Mouse (Mus musculus) limb, embryonic 13.5 days (tissue): ENCODE data around the gene Nsl1. TPM values are rescaled to one million over a fixed set of nuclear protein-coding genes. Genes with fewer than 3 reads are reported as not detected.
"Not testable (repeated sequence)": the region's sequence is repeated elsewhere in the genome, so short reads cannot be mapped to it uniquely, and the experiment has no call there.

Source experiments
- ATAC-seq: fragments of 200-750 bp; cut with Nextera tagmentation; 2 replicates; pipeline ENCODE4 v1.8.0; 2017; ENCODE audit warnings: low read depth, moderate number of reproducible peaks, moderate TSS enrichment; ENCODE audit not compliant: low FRiP score
- H3K27ac ChIP-seq: fragments of 300-500 bp; sonication (generic); 2 replicates; pipeline ENCODE4 v1.5.1; 2015; ENCODE audit warnings: inconsistent platforms, mild to moderate bottlenecking, moderate library complexity
- H3K27me3 ChIP-seq: fragments of 300-500 bp; sonication (generic); 2 replicates; pipeline ENCODE4 v1.6.1; 2015; ENCODE audit warnings: mild to moderate bottlenecking, inconsistent platforms
- H3K36me3 ChIP-seq: fragments of 300-500 bp; sonication (generic); 2 replicates; pipeline ENCODE4 v1.6.1; 2015; ENCODE audit warnings: inconsistent platforms, mild to moderate bottlenecking, moderate library complexity
- H3K4me1 ChIP-seq: fragments of 300-500 bp; sonication (generic); 2 replicates; pipeline ENCODE4 v1.6.1; 2015; ENCODE audit warnings: inconsistent platforms
- H3K4me2 ChIP-seq: fragments of 300-500 bp; sonication (generic); replicated peaks from 2 replicates; pipeline ENCODE4 v1.6.1; 2015; ENCODE audit warnings: inconsistent platforms, mild to moderate bottlenecking, moderate library complexity
- H3K4me3 ChIP-seq: fragments of 300-500 bp; sonication (generic); 2 replicates; pipeline ENCODE4 v1.5.1; 2015; ENCODE audit warnings: moderate library complexity, mild to moderate bottlenecking, inconsistent platforms
- H3K9ac ChIP-seq: fragments of 300-500 bp; sonication (generic); 2 replicates; pipeline ENCODE4 v1.6.1; 2015; ENCODE audit warnings: mild to moderate bottlenecking, inconsistent platforms
- H3K9me3 ChIP-seq: fragments of 300-500 bp; sonication (generic); 2 replicates; pipeline ENCODE4 v1.6.1; 2016; ENCODE audit warnings: inconsistent platforms
- WGBS: fragments of 180-500 bp; shearing (Covaris S2); methylation state at CpG from one replicate; pipeline ENCODE4 v1.1.7; 2015; 5-methylcytosine and 5-hydroxymethylcytosine counted together
- polyA plus RNA-seq: library from polyadenylated mRNA; unstranded; fragments of >200 nt; fragmentation: Nextera tagmentation; extraction: Ambion mirVana; gene quantifications from 2 replicates; pipeline ENCODE4 v1.2.1, GENCODE M21; 2015

The Nsl1 gene
- 22.8 and 24.2 TPM in 2 replicates for polyA plus RNA-seq

DNA sequence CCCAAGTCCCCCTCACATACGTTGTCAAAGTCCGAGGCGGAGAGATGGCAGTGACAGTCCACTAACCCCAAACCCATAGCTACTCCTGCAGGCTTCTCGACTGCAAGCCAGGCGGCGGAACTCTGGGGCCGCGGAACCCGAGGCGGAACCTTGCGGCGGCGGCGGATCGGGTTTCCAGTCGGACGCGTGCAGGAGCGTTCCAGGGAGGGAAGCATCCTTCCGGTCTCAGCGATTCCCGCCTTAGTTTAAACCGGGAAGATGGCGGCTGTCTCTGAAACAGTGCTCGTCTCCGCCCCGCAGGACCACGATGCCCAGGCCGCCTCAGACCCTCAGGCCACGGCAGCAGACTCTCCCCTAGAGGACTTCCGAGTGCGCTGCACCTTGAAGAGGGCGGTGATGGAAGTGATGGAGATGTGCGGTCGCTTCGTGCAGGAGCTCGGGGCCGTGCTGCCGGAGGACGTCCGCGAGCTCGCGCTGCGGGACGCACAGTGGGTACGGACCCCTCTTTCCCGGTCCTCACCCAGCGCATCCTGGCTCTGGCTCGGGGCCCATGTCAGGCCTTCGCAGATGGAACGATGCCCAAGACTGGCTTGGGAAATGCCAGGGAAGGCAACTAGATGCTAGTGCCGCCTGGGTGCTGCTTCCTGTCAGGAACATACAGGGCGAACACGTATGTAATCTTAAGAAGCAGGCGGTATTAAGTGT lies at the start of gene Nsl1, which contains the start of gene Tatdn3:
Gene Nsl1, plus strand, starts transcription at position 232 of the 705 bp plus-strand sequence.
Gene Tatdn3, minus strand, starts transcription at position 152 of the 705 bp plus-strand sequence.
- Histone ChIP-seq H3K4me2 (peak within 1 kb of the TSS; percentile 87), H3K36me3 (peaks cover 24% of the 10 kb centered on the region), H3K4me3 (peak within 1 kb of the TSS; percentile 86), H3K27me3 (no peaks in the 10 kb centered on the region), H3K9ac (peak within 1 kb of the TSS; percentile 89), H3K4me1 (peaks cover 20% of the 10 kb centered on the region), H3K9me3 (no peaks in the 10 kb centered on the region), H3K27ac (peak within 1 kb of the TSS; percentile 69)
- ATAC-seq: peak; percentile 86
- under 1% methylated on average over 56 of the region's 56 CpGs for WGBS

DNA sequence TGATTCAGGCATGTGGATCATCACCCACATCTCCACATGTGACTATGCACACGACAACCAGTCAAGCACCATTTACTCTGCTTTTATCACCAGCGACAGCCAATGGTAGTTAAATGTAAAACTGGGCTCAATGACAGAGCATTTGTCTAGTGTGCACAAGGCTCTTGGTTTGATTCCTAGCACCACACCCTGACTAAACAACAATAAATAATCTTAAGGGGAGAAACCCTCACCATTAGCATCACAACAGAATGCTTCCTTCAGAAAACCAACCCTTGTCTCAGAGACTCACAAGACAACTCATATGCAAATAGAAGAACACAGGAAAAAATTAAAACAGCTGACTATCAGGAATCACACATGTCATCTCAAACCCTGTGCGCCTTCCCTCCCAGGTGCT lies 48.5 kb upstream of the Nsl1 start:
- Histone ChIP-seq H3K4me3 (no peak overlapping the region), H3K4me2 (no peak overlapping the region), H3K27me3 (no peaks in the 10 kb centered on the region), H3K27ac (no peak overlapping the region), H3K9me3 (no peaks in the 10 kb centered on the region), H3K9ac (no peak overlapping the region), H3K36me3 (peaks cover 54% of the 10 kb centered on the region), H3K4me1 (no peaks in the 10 kb centered on the region)
- no peak for ATAC-seq
- 92% methylated on average over 3 of the region's 3 CpGs for WGBS

DNA sequence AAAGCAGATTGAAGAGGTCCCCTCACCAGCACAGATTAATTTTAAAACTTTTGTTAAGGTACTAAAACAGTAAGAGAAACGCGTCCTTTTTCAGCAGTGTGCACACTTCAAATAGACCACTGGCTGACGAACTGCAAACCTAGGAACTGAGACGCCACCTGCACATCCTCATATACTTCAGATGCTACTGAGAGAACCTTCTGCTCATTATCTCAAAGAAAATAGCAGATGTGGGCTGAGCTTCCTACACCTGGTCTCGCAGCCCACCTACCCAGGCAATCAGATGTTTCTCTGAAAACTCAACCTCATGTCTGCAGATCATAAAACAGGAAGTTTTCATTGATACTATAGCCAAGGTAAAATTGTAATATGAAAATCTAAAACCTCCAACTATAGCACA lies 43.0 kb upstream of the Nsl1 start:
- Histone ChIP-seq H3K9ac (no peak overlapping the region), H3K4me3 (no peak overlapping the region), H3K27me3 (no peaks in the 10 kb centered on the region), H3K27ac (no peak overlapping the region), H3K4me1 (peaks cover 5% of the 10 kb centered on the region; the same call in 1 of the 2 replicates), H3K9me3 (no peaks in the 10 kb centered on the region), H3K36me3 (peaks cover 11% of the 10 kb centered on the region), H3K4me2 (no peak overlapping the region)
- ATAC-seq: no peak
- WGBS: 88% methylated on average over 5 of the region's 5 CpGs

DNA sequence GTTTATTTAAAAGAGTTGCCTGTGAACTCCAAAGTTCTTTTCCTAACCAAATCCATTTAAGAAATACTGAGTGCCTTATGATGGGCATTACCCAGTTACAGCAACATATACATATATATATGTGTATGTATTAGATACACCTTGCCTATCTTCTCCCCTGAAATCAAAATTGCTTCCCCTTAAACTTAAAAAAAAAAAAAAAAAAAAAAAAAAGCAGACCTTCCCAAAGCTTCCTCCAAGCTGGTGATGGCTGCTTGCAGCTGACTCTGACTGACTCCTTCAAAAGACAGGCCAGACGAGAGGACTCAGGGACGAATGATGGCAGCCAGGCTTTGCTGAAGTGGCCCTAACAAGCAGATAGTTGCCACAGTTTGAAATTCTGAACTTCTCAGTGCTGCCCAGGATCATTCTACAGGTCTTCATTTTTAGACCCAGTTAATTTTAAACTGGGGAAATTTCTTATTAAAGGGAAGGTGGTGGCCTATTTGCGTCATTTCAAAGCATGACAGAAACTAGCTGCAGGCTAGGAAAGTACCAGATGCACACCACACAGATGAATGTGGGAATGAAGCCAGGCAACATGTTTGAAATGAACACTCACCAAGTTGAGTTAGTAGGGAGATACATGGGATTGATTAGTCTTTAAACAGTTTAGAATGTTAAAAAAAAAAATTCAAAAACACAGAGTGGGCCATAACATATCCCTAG lies 42.4 kb upstream of the Nsl1 start:
- 75% methylated on average over 3 of the region's 3 CpGs for WGBS
- no peak overlapping the region for H3K4me2 ChIP-seq

DNA sequence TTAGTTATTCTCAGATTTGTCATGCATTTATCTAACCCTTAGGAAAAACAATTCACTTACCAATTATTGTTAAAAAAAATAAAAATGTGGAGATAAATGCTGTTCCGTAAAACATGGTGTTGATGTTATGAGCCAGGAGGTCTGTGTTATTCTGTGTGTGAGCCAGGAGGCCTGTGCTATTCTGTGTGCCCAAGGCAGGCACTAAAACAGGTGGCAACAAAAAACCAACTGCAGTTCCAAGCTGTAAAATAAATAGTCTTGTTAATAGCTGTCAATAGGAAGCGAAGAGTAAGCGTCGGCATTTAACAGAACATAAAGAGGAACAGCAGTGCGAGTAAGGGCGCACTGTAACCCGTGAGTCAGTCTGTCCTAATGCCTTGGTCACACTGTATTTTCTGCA lies 41.8 kb upstream of the Nsl1 start:
- no peaks in the 10 kb centered on the region for H3K27me3 ChIP-seq
- no peak overlapping the region for H3K4me2 ChIP-seq
- no peak for ATAC-seq
- H3K27ac ChIP-seq: no peak overlapping the region
- H3K36me3 ChIP-seq: peaks cover 5% of the 10 kb centered on the region
- H3K9ac ChIP-seq: no peak overlapping the region
- H3K9me3 ChIP-seq: no peaks in the 10 kb centered on the region
- 54% methylated on average over 7 of the region's 7 CpGs for WGBS
- H3K4me3 ChIP-seq: no peak overlapping the region
- H3K4me1 ChIP-seq: peaks cover 11% of the 10 kb centered on the region

More for the DNA sequence above, 42.4 kb upstream of the Nsl1 start:
- Histone ChIP-seq H3K9me3 (no peaks in the 10 kb centered on the region), H3K36me3 (peaks cover 5% of the 10 kb centered on the region), H3K27ac (no peak overlapping the region), H3K4me3 (no peak overlapping the region), H3K9ac (no peak overlapping the region), H3K4me1 (peaks cover 10% of the 10 kb centered on the region), H3K27me3 (no peaks in the 10 kb centered on the region)
- ATAC-seq: no peak

DNA sequence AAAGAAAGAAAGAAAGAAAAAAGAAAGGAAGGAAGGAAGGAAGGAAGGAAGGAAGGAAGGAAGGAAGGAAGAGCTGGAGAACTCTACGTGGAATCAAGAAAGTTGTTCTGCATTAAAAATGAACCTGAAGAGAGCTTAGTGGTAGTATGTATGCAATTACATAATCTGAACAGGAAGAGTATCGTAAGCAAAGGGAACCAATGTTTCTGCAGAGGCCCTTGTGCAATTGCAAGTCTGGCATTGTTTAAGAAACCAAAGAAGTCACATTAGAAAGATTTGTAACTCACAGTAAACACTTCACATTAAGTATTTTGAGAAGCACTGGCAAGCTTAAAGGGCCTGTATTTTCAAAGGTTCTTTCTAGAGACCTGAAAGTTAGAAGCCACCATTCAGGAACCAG lies 39.7 kb upstream of the Nsl1 start:
- Histone ChIP-seq H3K4me2 (no peak overlapping the region), H3K36me3 (peaks cover 5% of the 10 kb centered on the region), H3K27ac (no peak overlapping the region), H3K9ac (no peak overlapping the region), H3K9me3 (no peaks in the 10 kb centered on the region), H3K4me3 (no peak overlapping the region), H3K4me1 (peaks cover 18% of the 10 kb centered on the region), H3K27me3 (no peaks in the 10 kb centered on the region)
- 73% methylated on average over 2 of the region's 2 CpGs for WGBS
- ATAC-seq: no peak

DNA sequence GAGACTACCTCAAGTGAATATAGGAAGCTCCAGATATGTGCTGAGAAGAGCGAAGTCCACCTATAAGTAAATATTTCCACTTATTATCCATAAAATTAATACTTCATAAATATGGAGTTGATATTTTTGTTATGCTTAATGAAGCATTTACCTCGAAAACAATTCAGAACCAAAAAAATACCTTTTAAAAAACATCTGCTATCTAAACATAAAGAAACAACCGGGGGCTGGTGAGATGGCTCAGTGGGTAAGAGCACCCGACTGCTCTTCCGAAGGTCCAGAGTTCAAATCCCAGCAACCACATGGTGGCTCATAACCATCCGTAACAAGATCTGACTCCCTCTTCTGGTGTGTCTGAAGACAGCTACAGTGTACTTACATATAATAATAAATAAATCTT lies 39.0 kb upstream of the Nsl1 start:
- H3K4me3 ChIP-seq, H3K36me3 ChIP-seq, H3K27me3 ChIP-seq, H3K9me3 ChIP-seq, H3K9ac ChIP-seq, H3K4me2 ChIP-seq, ATAC-seq, H3K27ac ChIP-seq: not testable (repeated sequence)
- 91% methylated on average over 6 of the region's 6 CpGs for WGBS
- peaks cover 18% of the 10 kb centered on the region for H3K4me1 ChIP-seq

DNA sequence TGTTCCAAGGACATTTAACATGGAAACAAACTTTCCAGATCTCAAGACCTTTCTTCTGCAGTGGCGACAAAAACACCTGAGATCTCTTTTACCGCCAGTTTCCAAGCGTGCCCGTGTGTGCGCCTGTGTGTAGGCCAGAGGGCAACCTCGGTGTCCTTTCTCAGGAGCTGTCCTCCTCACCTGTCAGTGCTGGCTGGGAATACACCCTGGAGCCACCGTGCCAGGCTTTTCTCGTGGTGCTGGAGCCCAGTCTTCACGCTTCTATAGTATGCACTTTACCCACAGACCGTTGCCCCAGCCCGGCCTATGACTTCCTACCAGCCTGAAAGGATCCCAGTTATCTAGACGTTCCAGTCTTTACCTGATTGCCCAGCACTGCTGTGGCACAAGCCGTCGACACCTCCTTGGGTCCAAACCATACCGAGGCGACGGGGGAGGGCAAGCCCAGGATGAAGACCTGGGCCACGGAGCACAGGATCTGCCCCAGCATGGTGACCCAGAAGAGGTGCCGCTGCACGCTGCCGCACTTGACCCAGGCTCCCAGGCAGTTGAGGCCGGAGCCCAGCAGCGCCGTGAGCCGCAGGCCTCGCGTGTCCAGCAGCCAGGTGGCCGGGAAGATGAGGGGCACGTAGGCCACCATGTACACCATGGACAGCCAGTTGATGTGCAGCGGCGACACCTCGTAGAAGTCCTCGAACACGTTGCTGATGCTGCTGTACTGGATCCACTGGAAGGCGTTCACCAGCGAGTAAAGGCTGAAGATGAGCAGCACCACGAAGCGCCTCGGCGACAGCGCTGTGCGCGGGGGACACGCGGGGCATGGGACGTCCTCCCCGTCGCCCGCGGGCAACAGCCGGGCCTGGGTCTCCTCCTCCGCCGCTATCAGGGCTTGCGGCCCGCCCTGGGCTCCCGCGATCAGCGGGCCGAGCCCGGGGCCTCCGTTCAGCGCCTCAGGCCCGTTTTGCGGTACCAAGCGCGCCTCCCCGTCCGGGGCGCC lies 37.5 kb upstream of the Nsl1 start:
- Histone ChIP-seq H3K27me3 (no peaks in the 10 kb centered on the region), H3K27ac (peak overlapping the region; percentile 70), H3K4me3 (peak overlapping the region; percentile 75), H3K4me2 (peak overlapping the region; percentile 98), H3K4me1 (peaks cover 18% of the 10 kb centered on the region), H3K9me3 (no peaks in the 10 kb centered on the region), H3K36me3 (peaks cover 5% of the 10 kb centered on the region), H3K9ac (peak overlapping the region; percentile 81)
- WGBS: 2% methylated on average over 69 of the region's 69 CpGs
- no peak; the same call in none of the 2 replicates for ATAC-seq

DNA sequence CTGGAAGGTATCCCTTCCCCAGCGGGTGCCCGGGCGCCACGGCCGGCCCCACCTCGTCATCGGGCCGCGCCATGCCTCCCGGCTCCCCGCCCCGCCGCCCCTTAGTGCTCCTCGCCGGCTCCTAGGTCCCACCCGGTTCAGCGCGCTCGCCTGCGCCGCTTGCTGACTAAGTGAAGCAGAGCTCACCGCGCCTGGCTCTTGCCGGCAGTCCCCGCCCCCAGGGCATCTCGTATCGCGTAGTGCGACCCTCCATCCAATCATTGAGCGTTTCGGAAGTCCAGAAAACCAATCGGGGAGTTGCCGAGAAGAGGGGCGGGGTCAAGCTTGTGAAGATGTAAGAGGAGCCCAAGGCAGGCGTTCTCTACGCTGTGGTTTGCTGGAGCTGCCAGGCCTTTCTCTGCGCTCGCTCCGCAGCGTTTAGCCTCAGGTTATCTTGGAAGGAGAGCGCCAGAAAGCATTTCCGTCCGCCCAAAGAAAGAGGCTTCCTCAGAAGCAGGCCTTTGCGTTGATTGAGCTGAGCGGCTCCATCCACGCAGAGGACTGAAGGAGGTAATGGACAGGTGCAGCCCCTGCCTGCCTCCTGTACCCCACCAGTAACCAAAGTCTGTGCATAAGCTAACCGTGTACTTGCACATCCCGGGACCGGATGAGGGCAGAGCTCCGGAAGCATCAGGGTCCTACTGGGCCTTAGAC lies 36.6 kb upstream of the Nsl1 start, which contains the start of gene Flvcr1:
Gene Flvcr1, minus strand, starts transcription at position 138 of the 693 bp plus-strand sequence.
- peak within 1 kb of the TSS; percentile 98 for H3K4me2 ChIP-seq
- H3K4me1 ChIP-seq: peaks cover 18% of the 10 kb centered on the region
- H3K9me3 ChIP-seq: no peaks in the 10 kb centered on the region
- under 1% methylated on average over 50 of the region's 50 CpGs for WGBS
- peak within 1 kb of the TSS; percentile 75 for H3K4me3 ChIP-seq
- no peaks in the 10 kb centered on the region for H3K27me3 ChIP-seq
- ATAC-seq: peak; percentile 99
- H3K27ac ChIP-seq: peak within 1 kb of the TSS; percentile 79
- peaks cover 5% of the 10 kb centered on the region for H3K36me3 ChIP-seq
- peak within 1 kb of the TSS; percentile 81 for H3K9ac ChIP-seq

DNA sequence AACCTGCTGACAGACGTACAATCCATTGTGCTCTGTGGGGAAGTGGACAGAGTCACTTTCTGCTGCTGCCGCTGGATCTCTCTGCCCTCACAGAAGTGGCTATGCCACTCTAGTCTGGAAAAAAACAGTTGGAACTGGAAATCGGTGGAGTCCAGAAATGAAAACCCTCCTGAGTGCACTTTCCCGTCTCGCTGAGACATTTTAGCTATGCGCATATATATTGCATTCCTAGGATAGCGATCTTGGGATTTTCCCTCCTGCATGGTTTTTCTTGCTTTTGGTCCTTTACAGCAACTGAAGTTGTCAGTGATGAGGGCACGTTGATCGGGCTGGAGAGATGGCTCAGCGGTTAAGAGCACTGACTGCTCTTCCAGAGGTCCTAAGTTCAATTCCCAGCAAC lies 32.6 kb upstream of the Nsl1 start:
- Histone ChIP-seq H3K4me3 (no peak overlapping the region), H3K27ac (no peak overlapping the region), H3K4me1 (peaks cover 9% of the 10 kb centered on the region), H3K9me3 (no peaks in the 10 kb centered on the region), H3K4me2 (no peak overlapping the region), H3K9ac (no peak overlapping the region), H3K27me3 (no peaks in the 10 kb centered on the region), H3K36me3 (no peaks in the 10 kb centered on the region)
- 77% methylated on average over 10 of the region's 10 CpGs for WGBS
- no peak for ATAC-seq

DNA sequence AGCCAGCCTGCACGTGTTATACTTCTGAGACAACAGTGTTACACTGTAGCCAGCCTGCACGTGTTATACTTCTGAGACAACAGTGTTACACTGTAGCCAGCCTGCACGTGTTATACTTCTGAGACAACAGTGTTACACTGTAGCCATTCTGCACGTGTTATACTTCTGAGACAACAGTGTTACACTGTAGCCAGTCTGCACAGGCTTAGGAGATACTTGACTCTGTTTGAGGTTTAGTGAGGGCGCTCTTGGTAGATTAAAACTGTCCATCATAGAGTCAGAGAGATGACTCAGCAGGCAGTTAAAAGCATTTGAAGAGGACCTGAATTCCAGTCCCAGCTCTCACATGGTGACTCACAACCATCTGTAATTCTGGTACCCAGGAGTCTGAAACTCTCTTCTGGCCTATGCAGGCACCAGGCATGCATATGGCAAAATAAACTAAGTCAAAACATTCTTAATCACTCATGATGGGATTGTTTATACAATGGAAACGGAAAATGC lies 31.8 kb upstream of the Nsl1 start:
- H3K4me1 ChIP-seq, H3K4me3 ChIP-seq, H3K27ac ChIP-seq, ATAC-seq, H3K9ac ChIP-seq, H3K9me3 ChIP-seq, H3K4me2 ChIP-seq, H3K27me3 ChIP-seq, H3K36me3 ChIP-seq: not testable (repeated sequence)
- 82% methylated on average over 6 of the region's 6 CpGs for WGBS
